Mouse (Mus musculus) large intestine, adult 2 months (tissue): ENCODE measurements around the gene Dnaaf3. TPM values are rescaled to one million over a fixed set of nuclear protein-coding genes. Genes with fewer than 3 reads are reported as not detected.

Experiments used
- DNase-seq: peaks from one replicate; pipeline ENCODE4 v3.0.0-alpha.2; 2012; ENCODE audit warnings: low read depth, low spot score
- WGBS: fragments of 180-500 bp; shearing (Covaris S2); methylation state at CpG from one replicate; pipeline ENCODE4 v1.1.7; 2018; 5-methylcytosine and 5-hydroxymethylcytosine counted together
- polyA plus RNA-seq: library from polyadenylated mRNA; depleted of rRNA; stranded (reverse); fragments of >200 nt; gene quantifications from 2 replicates; pipeline ENCODE4 v1.2.3, GENCODE M21; 2012

Dnaaf3 gene
- polyA plus RNA-seq, 1 experiment = 2.4 TPM

GRCm38 (mm10) chr7:4502421-4503090 lies 29.7 kb downstream of the Dnaaf3 start:
- WGBS = 8% methylated on average over 14 of the region's 14 CpGs
- peak; percentile 70 for DNase-seq

- under 1% methylated on average over 62 of the region's 62 CpGs for WGBS
- DNase-seq = peak; percentile 69
These were observed 30.5 kb downstream of the Dnaaf3 start, which contains the start of gene Ppp1r12c for GRCm38 (mm10) chr7:4501558-4502397. Gene Ppp1r12c, minus strand, starts transcription at chr7:4501680.

GRCm38 (mm10) chr7:4500892-4501471 lies 31.3 kb downstream of the Dnaaf3 start:
- WGBS = under 1% methylated on average over 51 of the region's 52 CpGs
- no peak for DNase-seq

DNA sequence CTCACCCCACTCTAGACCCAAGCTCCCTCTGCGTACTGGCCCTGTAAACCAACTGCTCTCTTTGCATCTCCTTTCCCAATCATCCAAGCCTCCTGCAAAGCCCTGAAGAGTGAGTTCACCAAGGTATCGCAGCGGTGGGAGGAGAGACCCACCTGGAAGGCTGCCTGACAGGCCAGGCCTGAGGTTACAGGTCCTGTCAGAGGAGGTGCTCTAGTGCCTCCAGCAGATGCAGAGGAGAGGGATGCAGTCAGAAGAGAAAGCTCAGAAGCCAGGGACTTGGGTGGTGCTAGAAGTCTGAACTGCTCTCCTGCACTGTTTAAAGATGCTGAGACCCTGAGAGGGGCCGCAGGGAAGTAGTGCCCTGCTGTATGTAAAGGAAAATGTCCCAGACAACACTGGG lies 33.2 kb downstream of the Dnaaf3 start:
- DNase-seq = no peak
- 78% methylated on average over 4 of the region's 4 CpGs for WGBS

- WGBS = 45% methylated on average over 9 of the region's 9 CpGs
- DNase-seq = no peak
These were observed 34.0 kb downstream of the Dnaaf3 start for GRCm38 (mm10) chr7:4498251-4498650.

GRCm38 (mm10) chr7:4497271-4497903 lies 34.9 kb downstream of the Dnaaf3 start:
- no peak for DNase-seq
- 81% methylated on average over 9 of the region's 9 CpGs for WGBS

- DNase-seq = no peak
- WGBS = 78% methylated on average over 3 of the region's 3 CpGs
These were observed 35.8 kb downstream of the Dnaaf3 start for GRCm38 (mm10) chr7:4496468-4496867.

- no peak for DNase-seq
- WGBS = 6% methylated on average over 1 of the region's 1 CpGs
These were observed 38.3 kb downstream of the Dnaaf3 start for GRCm38 (mm10) chr7:4493991-4494390.

GRCm38 (mm10) chr7:4492284-4493224 lies 39.7 kb downstream of the Dnaaf3 start:
- DNase-seq = no peak
- WGBS = 69% methylated on average over 13 of the region's 13 CpGs

DNA sequence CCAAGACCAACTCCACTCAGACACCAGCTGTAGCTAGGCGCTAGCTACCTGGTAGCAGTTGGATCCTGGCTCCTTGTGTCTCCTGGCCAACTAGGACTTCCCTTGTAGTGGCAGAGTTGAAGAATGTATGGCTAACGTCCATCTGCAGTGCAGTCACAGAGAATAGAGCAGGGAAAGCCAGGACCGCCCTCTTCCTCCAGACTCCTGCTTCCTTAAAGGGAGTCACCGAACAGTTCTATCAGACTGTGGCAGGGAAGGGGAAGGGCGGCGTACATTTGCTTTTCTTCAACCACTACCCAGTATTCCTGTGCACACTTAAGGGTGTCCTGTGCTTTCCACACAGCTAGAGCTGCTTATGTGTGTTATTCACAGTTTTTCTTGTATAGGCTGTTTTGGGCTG lies 40.9 kb downstream of the Dnaaf3 start:
- 51% methylated on average over 6 of the region's 6 CpGs for whole genome bisulfite sequencing
- DNase-seq = no peak

- DNase-seq = no peak
- 83% methylated on average over 12 of the region's 12 CpGs for WGBS
These were observed 50.0 kb downstream of the Dnaaf3 start for GRCm38 (mm10) chr7:4482281-4482680.

DNA sequence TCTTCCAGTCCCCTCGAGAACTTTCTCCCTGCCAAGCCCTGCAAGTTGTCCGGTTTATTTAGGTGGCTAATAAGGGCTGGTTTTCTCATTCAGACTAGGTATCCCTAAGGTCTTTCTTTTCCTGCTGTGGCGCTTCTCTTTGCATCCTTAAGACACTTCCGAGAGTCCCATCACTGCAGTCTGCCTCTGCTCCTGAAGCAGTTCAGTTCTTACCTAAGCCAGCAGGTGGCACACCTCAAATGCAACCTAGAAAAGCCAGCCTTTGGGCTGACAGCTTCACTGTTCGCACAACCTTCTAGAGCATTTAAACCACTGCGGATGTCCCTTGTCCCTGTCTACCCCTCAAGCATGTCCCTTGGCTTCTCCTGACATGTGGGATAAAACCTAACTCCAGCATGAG lies 52.6 kb downstream of the Dnaaf3 start:
- WGBS = 24% methylated on average over 6 of the region's 6 CpGs
- DNase-seq = no peak

DNA sequence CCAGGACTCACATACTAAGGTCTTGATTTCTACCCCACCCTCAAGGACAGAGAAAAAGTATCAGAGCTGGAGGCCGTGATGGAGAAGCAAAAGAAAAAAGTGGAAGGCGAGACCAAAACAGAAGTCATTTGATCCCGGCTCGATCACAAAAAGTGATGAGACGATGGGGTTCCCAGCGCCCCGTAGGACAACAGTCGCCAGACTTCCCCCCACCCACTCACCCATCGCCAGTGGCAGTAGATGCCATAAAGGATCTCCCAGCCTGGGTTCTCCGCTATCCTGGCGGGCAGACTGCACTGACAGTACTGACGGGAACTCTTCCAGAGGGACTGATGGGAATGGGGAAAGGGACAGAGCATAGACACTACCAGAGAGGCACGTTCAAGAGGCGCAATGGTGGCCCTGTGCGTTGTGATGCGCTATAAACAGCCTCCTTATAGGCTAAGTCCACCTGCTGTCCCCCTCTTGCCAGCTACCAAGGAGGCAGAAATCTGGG lies 53.4 kb downstream of the Dnaaf3 start:
- 8% methylated on average over 16 of the region's 16 CpGs for WGBS
- no peak for DNase-seq

DNA sequence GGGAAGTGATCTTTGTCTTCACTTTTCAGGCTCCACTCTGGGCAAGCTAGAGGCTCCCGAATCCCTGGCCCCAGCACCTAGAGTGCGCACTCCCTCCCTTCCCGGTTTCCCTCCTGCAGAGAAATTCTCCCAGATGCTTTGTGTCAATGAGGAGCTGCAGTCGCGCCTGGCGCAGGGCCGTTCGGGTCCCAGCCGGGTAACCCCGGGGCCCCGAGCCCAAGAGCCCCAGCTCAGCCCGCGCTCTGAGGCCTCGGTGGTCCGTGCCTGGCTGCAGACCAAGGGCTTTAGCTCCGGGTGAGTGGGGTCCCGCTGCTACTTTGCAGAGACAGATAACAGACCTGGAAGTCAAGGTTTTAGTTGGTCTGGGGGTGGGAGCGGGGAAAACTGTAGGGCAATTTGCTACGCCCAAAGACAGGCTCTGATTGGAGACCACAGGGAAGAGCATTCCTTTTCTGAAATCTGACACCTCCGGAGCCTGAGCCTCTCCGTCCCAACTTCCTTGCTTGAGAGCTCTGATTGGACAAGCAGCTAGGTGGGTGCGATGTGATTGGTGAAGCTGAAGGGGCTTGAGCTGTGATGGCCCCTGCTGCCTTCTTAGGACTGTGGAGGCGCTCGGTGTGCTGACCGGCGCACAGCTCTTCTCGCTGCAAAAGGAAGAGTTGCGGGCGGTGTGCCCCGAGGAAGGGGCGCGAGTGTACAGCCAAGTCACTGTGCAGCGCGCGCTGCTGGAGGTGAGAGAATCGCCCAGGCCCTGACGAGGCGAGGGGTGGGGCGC lies 54.0 kb downstream of the Dnaaf3 start:
- no peak for DNase-seq

DNA sequence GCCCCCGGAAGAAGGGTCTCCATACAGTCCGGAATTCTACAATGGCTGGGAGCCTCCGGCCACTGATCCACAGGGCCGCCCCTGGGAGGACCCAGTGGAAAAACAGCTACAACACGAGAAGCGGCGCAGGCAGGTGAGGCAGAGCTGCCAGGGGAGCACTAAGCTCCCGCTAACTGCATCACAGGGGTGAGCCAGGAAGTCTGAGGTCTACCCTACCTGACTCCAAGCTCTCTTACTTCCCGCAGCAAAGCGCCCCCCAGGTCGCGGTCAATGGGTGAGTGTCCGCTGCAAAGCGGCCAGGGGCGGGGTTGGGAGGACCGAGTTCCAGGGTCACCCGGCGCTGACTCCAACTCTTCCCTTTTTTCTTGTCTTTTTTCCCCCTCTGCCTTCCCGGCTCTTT lies 58.3 kb downstream of the Dnaaf3 start:
- WGBS = 35% methylated on average over 19 of the region's 19 CpGs

More for the DNA sequence above, 54.0 kb downstream of the Dnaaf3 start:
- 2% methylated on average over 39 of the region's 39 CpGs for WGBS

More for the DNA sequence above, 58.3 kb downstream of the Dnaaf3 start:
- no peak for DNase-seq
